Mouse (Mus musculus) ES-Bruce4 (cell line): ENCODE results near the gene Abcd2. TPM values are rescaled to one million over a fixed set of nuclear protein-coding genes. Genes with fewer than 3 reads are reported as not detected.

Experiments
- H3K27ac ChIP-seq: 2 replicates; pipeline ENCODE4 v1.5.1; 2012; ENCODE audit warnings: low read length, inconsistent platforms; ENCODE audit not compliant: insufficient read depth
- H3K27me3 ChIP-seq: 2 replicates; pipeline ENCODE4 v1.6.1; 2012; ENCODE audit warnings: mild to moderate bottlenecking, low read length, inconsistent platforms; ENCODE audit not compliant: control insufficient read depth, poor library complexity, insufficient read depth, severe bottlenecking
- H3K36me3 ChIP-seq: 2 replicates; pipeline ENCODE4 v1.6.1; 2012; ENCODE audit warnings: inconsistent platforms, mild to moderate bottlenecking, low read length, moderate library complexity; ENCODE audit not compliant: control insufficient read depth, poor library complexity, insufficient read depth, severe bottlenecking
- H3K4me1 ChIP-seq: one replicate; pipeline ENCODE4 v1.8.1; 2011; ENCODE audit warnings: low read length; ENCODE audit not compliant: control insufficient read depth, insufficient read depth
- H3K4me3 ChIP-seq: 2 replicates; pipeline ENCODE4 v1.5.1; 2011; ENCODE audit warnings: low read depth, mild to moderate bottlenecking, low read length
- H3K9ac ChIP-seq: 2 replicates; pipeline ENCODE4 v1.6.1; 2012; ENCODE audit warnings: low read depth, mild to moderate bottlenecking, inconsistent platforms; ENCODE audit not compliant: poor library complexity, severe bottlenecking
- H3K9me3 ChIP-seq: replicated peaks from 2 replicates; pipeline ENCODE4 v1.6.1; 2012; ENCODE audit warnings: mild to moderate bottlenecking, low read length, inconsistent platforms; ENCODE audit not compliant: control insufficient read depth, poor library complexity, insufficient read depth, severe bottlenecking
- CTCF ChIP-seq: IDR thresholded peaks from one replicate; pipeline ENCODE4 v1.8.1; 2011; ENCODE audit warnings: low read depth, low read length
- EP300 ChIP-seq: IDR thresholded peaks from 2 replicates; pipeline ENCODE4 v1.6.1; 2011; ENCODE audit warnings: low read depth, low read length; ENCODE audit not compliant: insufficient read depth
- POLR2A ChIP-seq: IDR thresholded peaks from one replicate; pipeline ENCODE4 v1.8.1; 2011; ENCODE audit warnings: low read length; ENCODE audit not compliant: insufficient read depth
- polyA plus RNA-seq: library from polyadenylated mRNA; stranded (reverse); fragments of >200 nt; gene quantifications from 2 replicates; pipeline ENCODE4 v1.2.4, GENCODE M21; 2011; ENCODE audit warnings: low read depth; ENCODE audit not compliant: missing spikeins, insufficient read depth, insufficient read length

The Abcd2 gene
- polyA plus RNA-seq, 1 experiment, result not detected

- H3K9me3 ChIP-seq, result no peaks in the 10 kb centered on the region
- H3K9ac ChIP-seq, result no peak overlapping the region
- no peaks in the 10 kb centered on the region for H3K36me3 ChIP-seq
- H3K4me3 ChIP-seq, result no peak overlapping the region
- TF ChIP-seq POLR2A (no peak), CTCF (no peak), EP300 (no peak)
- H3K27me3 ChIP-seq, result no peaks in the 10 kb centered on the region
- H3K27ac ChIP-seq, result no peak overlapping the region
- peaks cover 2% of the 10 kb centered on the region for H3K4me1 ChIP-seq
These were observed 95.0 kb downstream of the Abcd2 start for GRCm38 (mm10) chr15:91096606-91097005.

Other genes with a start within 250 kb of the Abcd2 start
- gene Kif21a, start 141.9 kb downstream of the Abcd2 start, polyA plus RNA-seq, result 14.7 and 17.0 TPM in 2 replicates
- 1.4 and 2.2 TPM in 2 replicates for gene CN725425, start 7.7 kb upstream of the Abcd2 start, polyA plus RNA-seq